9 mouse cellular contexts compared by ENCODE assay signal in genomic region chr7:72239782-72240493, GRCm38 (mm10).
A peak's percentile ranks its signal among the peaks of the same experiment; 100 is the strongest.
DNase-seq lines count a peak whose midpoint lies in the region; ATAC-seq and TF ChIP-seq lines count a peak whose summit lies in the region.
"Had no signal": no experiment of that assay in that cellular context is flagged by ENCODE, and none has a peak within 500 bp of the region (broad histone marks: within the 10 kb centered on the region; RNA-seq: fewer than 3 reads in every experiment).

No protein-coding gene starts in this region.

- peak; percentile 8 for DNase-seq in left cerebral cortex, adult 11 months (ENCODE audit: low spot score)
- DNase-seq in left cerebral cortex, adult 8-10 months (ENCODE audit: low spot score in 2 of 2): no peak
- peak; percentile 38 for DNase-seq in c-Kit-positive CD71-negative TER-119-negative erythroid progenitor cells, embryonic 14.5 days (ENCODE audit: low read depth)
- peak; percentile 6 to 28 for DNase-seq in heart, postnatal 36 days
- peak; percentile 31 to 63 for DNase-seq in layer of hippocampus, postnatal 10 days (ENCODE audit: low spot score in 2 of 2)
- peak; percentile 27 for DNase-seq in neural tube, embryonic 11.5 days (ENCODE audit: low spot score)
- no peak for DNase-seq in ovary, postnatal 36 days (ENCODE audit: low spot score)

- no peak overlapping the region for H3K4me2 ChIP-seq in neural tube, embryonic 11.5 days (ENCODE audit: low read depth)
- H3K4me2 ChIP-seq: embryonic facial prominence, embryonic 15.5 days had no signal

- H3K4me1 ChIP-seq in E14TG2a.4 (replicated peaks; ENCODE audit: low read depth, low read length): peaks cover 23% of the 10 kb centered on the region
- no peaks in the 10 kb centered on the region for H3K4me1 ChIP-seq in neural tube, embryonic 11.5 days (ENCODE audit: control insufficient read depth, insufficient read depth, low read length)
- H3K4me1 ChIP-seq: embryonic facial prominence, embryonic 15.5 days had no signal

- H3K9me3 ChIP-seq in E14TG2a.4 (ENCODE audit: low read length): peaks cover 3% of the 10 kb centered on the region; the same call in 1 of the 2 replicates
- no peaks in the 10 kb centered on the region for H3K9me3 ChIP-seq in neural tube, embryonic 11.5 days (ENCODE audit: control insufficient read depth, low read length)
- H3K9me3 ChIP-seq: embryonic facial prominence, embryonic 15.5 days had no signal

- no peaks in the 10 kb centered on the region for H3K27me3 ChIP-seq in E14TG2a.4 (ENCODE audit: insufficient read depth, low read length)
- no peaks in the 10 kb centered on the region for H3K27me3 ChIP-seq in neural tube, embryonic 11.5 days (ENCODE audit: control insufficient read depth, insufficient read depth, low read length)
- H3K27me3 ChIP-seq: embryonic facial prominence, embryonic 15.5 days had no signal

- no peak overlapping the region for H3K9ac ChIP-seq in neural tube, embryonic 11.5 days (ENCODE audit: low read length)
- H3K9ac ChIP-seq: embryonic facial prominence, embryonic 15.5 days had no signal

- peaks cover 13% of the 10 kb centered on the region for H3K36me3 ChIP-seq in E14TG2a.4 (ENCODE audit: insufficient read depth, low read length)
- H3K36me3 ChIP-seq in neural tube, embryonic 11.5 days (ENCODE audit: control insufficient read depth, insufficient read depth, low read length): no peaks in the 10 kb centered on the region
- H3K36me3 ChIP-seq: embryonic facial prominence, embryonic 15.5 days had no signal

- no peak overlapping the region for H3K27ac ChIP-seq in neural tube, embryonic 11.5 days (ENCODE audit: low read depth, low read length)
- H3K27ac ChIP-seq: embryonic facial prominence, embryonic 15.5 days had no signal

- WGBS in neural tube, embryonic 11.5 days: 36% methylated on average over 3 of the region's 3 CpGs

- TF ChIP-seq CTCF in E14TG2a.4 (conservative IDR thresholded peaks at IDR 0.05; ENCODE audit: low read length): peak; percentile 78

- intact Hi-C loops in heart, postnatal 36 days (cut with DNase I): loop anchor here (1.0 kb wide), 1 partner anchor 122 kb away; no protein-coding TSS in a partner anchor

- ATAC-seq in neural tube, embryonic 11.5 days (ENCODE audit: insufficient read depth, low FRiP score, low TSS enrichment): peak; percentile 16; the same call in 1 of the 2 replicates

- no peak overlapping the region for H3K4me3 ChIP-seq in E14TG2a.4 (replicated peaks; ENCODE audit: low read length)
- H3K4me3 ChIP-seq in neural tube, embryonic 11.5 days (ENCODE audit: low read depth, low read length): no peak overlapping the region
- H3K4me3 ChIP-seq: embryonic facial prominence, embryonic 15.5 days had no signal

Comparison
In these comparisons a context has a peak if more than half of its experiments do, and no peak if none do; other contexts are left out.
1. DNase-seq: peak in left cerebral cortex, adult 11 months (single experiment), c-Kit-positive CD71-negative TER-119-negative erythroid progenitor cells, embryonic 14.5 days (single experiment), heart, postnatal 36 days (2 of 2), layer of hippocampus, postnatal 10 days (2 of 2) and neural tube, embryonic 11.5 days (single experiment); none in left cerebral cortex, adult 8-10 months (0 of 2) and ovary, postnatal 36 days (single experiment).